Mouse (Mus musculus) heart, embryonic 15.5 days (tissue): ENCODE results near the gene Epn3. TPM values are rescaled to one million over a fixed set of nuclear protein-coding genes. Genes with fewer than 3 reads are reported as not detected.
A peak's percentile ranks its signal among the peaks of the same experiment; 100 is the strongest.

ENCODE experiments used
- ATAC-seq: fragments of 200-750 bp; cut with Nextera tagmentation; replicated peaks from 2 replicates; pipeline ENCODE4 v1.8.0; 2017; ENCODE audit warnings: low read depth, moderate TSS enrichment; ENCODE audit not compliant: insufficient number of reproducible peaks, insufficient read depth, low FRiP score
- H3K27ac ChIP-seq: fragments of 300-500 bp; sonication (generic); 2 replicates; pipeline ENCODE4 v1.5.1; 2015; ENCODE audit warnings: mild to moderate bottlenecking, inconsistent platforms
- H3K27me3 ChIP-seq: fragments of 300-500 bp; sonication (generic); 2 replicates; pipeline ENCODE4 v1.6.1; 2015; ENCODE audit warnings: inconsistent platforms
- H3K36me3 ChIP-seq: fragments of 300-500 bp; sonication (generic); 2 replicates; pipeline ENCODE4 v1.6.1; 2015; ENCODE audit warnings: mild to moderate bottlenecking, inconsistent platforms
- H3K4me1 ChIP-seq: fragments of 300-500 bp; sonication (generic); replicated peaks from 2 replicates; pipeline ENCODE4 v1.6.1; 2015; ENCODE audit warnings: inconsistent platforms
- H3K4me2 ChIP-seq: fragments of 300-500 bp; sonication (generic); 2 replicates; pipeline ENCODE4 v1.6.1; 2015; ENCODE audit warnings: inconsistent platforms, mild to moderate bottlenecking, moderate library complexity
- H3K4me3 ChIP-seq: fragments of 300-500 bp; sonication (generic); 2 replicates; pipeline ENCODE4 v1.5.1; 2015; ENCODE audit warnings: mild to moderate bottlenecking, inconsistent platforms
- H3K9ac ChIP-seq: fragments of 300-500 bp; sonication (generic); 2 replicates; pipeline ENCODE4 v1.6.1; 2015; ENCODE audit warnings: mild to moderate bottlenecking, inconsistent platforms
- H3K9me3 ChIP-seq: fragments of 300-500 bp; sonication (generic); replicated peaks from 2 replicates; pipeline ENCODE4 v1.6.1; 2016; ENCODE audit warnings: inconsistent platforms
- WGBS: fragments of 180-500 bp; shearing (Covaris S2); methylation state at CpG from one replicate; pipeline ENCODE4 v1.1.7; 2015; ENCODE audit warnings: mixed read lengths; 5-methylcytosine and 5-hydroxymethylcytosine counted together
- polyA plus RNA-seq: library from polyadenylated mRNA; unstranded; fragments of >200 nt; fragmentation: Nextera tagmentation; extraction: Ambion mirVana; gene quantifications from 2 replicates; pipeline ENCODE4 v1.2.1, GENCODE M21; 2015

Epn3 gene
- polyA plus RNA-seq, 1 experiment from 2014 or later: 13.1 TPM

GRCm38 (mm10) chr11:94533171-94533570, 33.4 kb upstream of the Epn3 start:
- H3K27ac ChIP-seq: no peak overlapping the region
- H3K4me2 ChIP-seq: no peak overlapping the region
- H3K4me1 ChIP-seq: no peaks in the 10 kb centered on the region
- H3K9me3 ChIP-seq: no peaks in the 10 kb centered on the region
- no peak overlapping the region for H3K9ac ChIP-seq
- ATAC-seq: no peak
- H3K27me3 ChIP-seq: no peaks in the 10 kb centered on the region
- 72% methylated on average over 8 of the region's 8 CpGs for WGBS
- H3K4me3 ChIP-seq: no peak overlapping the region
- no peaks in the 10 kb centered on the region for H3K36me3 ChIP-seq

GRCm38 (mm10) chr11:94528879-94529278, 29.1 kb upstream of the Epn3 start:
- no peaks in the 10 kb centered on the region for H3K27me3 ChIP-seq
- no peak overlapping the region for H3K27ac ChIP-seq
- H3K4me3 ChIP-seq: no peak overlapping the region
- no peaks in the 10 kb centered on the region for H3K36me3 ChIP-seq
- WGBS: 58% methylated on average over 3 of the region's 3 CpGs
- no peak overlapping the region for H3K9ac ChIP-seq
- no peaks in the 10 kb centered on the region for H3K9me3 ChIP-seq
- H3K4me1 ChIP-seq: no peaks in the 10 kb centered on the region; the same call in 1 of the 2 replicates
- no peak for ATAC-seq
- H3K4me2 ChIP-seq: no peak overlapping the region

GRCm38 (mm10) chr11:94526171-94526879, 26.6 kb upstream of the Epn3 start:
- Histone ChIP-seq H3K4me2 (no peak overlapping the region), H3K27me3 (no peaks in the 10 kb centered on the region), H3K27ac (no peak overlapping the region), H3K9me3 (no peaks in the 10 kb centered on the region), H3K9ac (no peak overlapping the region), H3K4me1 (peaks cover 15% of the 10 kb centered on the region), H3K4me3 (no peak overlapping the region), H3K36me3 (no peaks in the 10 kb centered on the region)
- 54% methylated on average over 9 of the region's 9 CpGs for WGBS
- ATAC-seq: no peak

GRCm38 (mm10) chr11:94521219-94521843, 21.6 kb upstream of the Epn3 start, which contains the start of gene Mycbpap:
Gene Mycbpap, minus strand, starts transcription at chr11:94521742.
- peak within 1 kb of the TSS; percentile 61 for H3K4me3 ChIP-seq
- WGBS: under 1% methylated on average over 42 of the region's 42 CpGs
- peak; percentile 61; the same call in 1 of the 2 replicates for ATAC-seq

GRCm38 (mm10) chr11:94513452-94513851, 13.7 kb upstream of the Epn3 start:
- 44% methylated on average over 9 of the region's 9 CpGs for WGBS
- Histone ChIP-seq H3K27me3 (no peaks in the 10 kb centered on the region), H3K9ac (no peak overlapping the region), H3K4me3 (no peak overlapping the region), H3K4me1 (no peaks in the 10 kb centered on the region), H3K27ac (no peak overlapping the region), H3K4me2 (no peak overlapping the region), H3K9me3 (no peaks in the 10 kb centered on the region), H3K36me3 (no peaks in the 10 kb centered on the region)
- no peak for ATAC-seq

More at GRCm38 (mm10) chr11:94521219-94521843, 21.6 kb upstream of the Epn3 start, which contains the start of gene Mycbpap:
- Histone ChIP-seq H3K27me3 (no peaks in the 10 kb centered on the region), H3K4me2 (peak within 1 kb of the TSS; percentile 93), H3K9me3 (no peaks in the 10 kb centered on the region), H3K4me1 (peaks cover 24% of the 10 kb centered on the region), H3K9ac (peak within 1 kb of the TSS; percentile 58), H3K36me3 (no peaks in the 10 kb centered on the region), H3K27ac (peak within 1 kb of the TSS; percentile 50)

GRCm38 (mm10) chr11:94508976-94509375, 9.2 kb upstream of the Epn3 start:
- Histone ChIP-seq H3K9ac (no peak overlapping the region), H3K4me2 (no peak overlapping the region), H3K36me3 (no peaks in the 10 kb centered on the region), H3K9me3 (no peaks in the 10 kb centered on the region), H3K27ac (no peak overlapping the region), H3K27me3 (no peaks in the 10 kb centered on the region), H3K4me3 (no peak overlapping the region), H3K4me1 (no peaks in the 10 kb centered on the region)
- 70% methylated on average over 10 of the region's 10 CpGs for WGBS
- no peak for ATAC-seq

GRCm38 (mm10) chr11:94501482-94501881, 1.7 kb upstream of the Epn3 start:
- Histone ChIP-seq H3K9me3 (no peaks in the 10 kb centered on the region), H3K27ac (no peak overlapping the region), H3K4me2 (no peak overlapping the region), H3K9ac (no peak overlapping the region), H3K36me3 (peaks cover 4% of the 10 kb centered on the region; the same call in 1 of the 2 replicates), H3K4me1 (peaks cover 38% of the 10 kb centered on the region), H3K27me3 (0 out of 2 replicates have a peak, but pooled peaks cover 2% of the 10 kb centered on the region), H3K4me3 (no peak overlapping the region)
- 74% methylated on average over 8 of the region's 8 CpGs for WGBS
- ATAC-seq: no peak

- no peak for ATAC-seq
These were observed 588 bp upstream of the Epn3 start for GRCm38 (mm10) chr11:94500362-94500761.

GRCm38 (mm10) chr11:94499035-94499434, 739 bp downstream of the Epn3 start:
- 0 out of 2 replicates have a peak, but pooled peaks have one; percentile 19 for ATAC-seq
- peaks cover 56% of the 10 kb centered on the region for H3K4me1 ChIP-seq
- 0 out of 2 replicates have a peak, but pooled peaks cover 2% of the 10 kb centered on the region for H3K27me3 ChIP-seq
- H3K4me2 ChIP-seq: peak overlapping the region; percentile 73
- peak overlapping the region; percentile 70 for H3K9ac ChIP-seq
- H3K4me3 ChIP-seq: peak overlapping the region; percentile 61
- H3K27ac ChIP-seq: peak overlapping the region; percentile 94
- no peaks in the 10 kb centered on the region for H3K9me3 ChIP-seq
- peaks cover 10% of the 10 kb centered on the region; the same call in 1 of the 2 replicates for H3K36me3 ChIP-seq
- 5% methylated on average over 2 of the region's 2 CpGs for WGBS

More at GRCm38 (mm10) chr11:94500362-94500761, 588 bp upstream of the Epn3 start:
- Histone ChIP-seq H3K9me3 (no peaks in the 10 kb centered on the region), H3K36me3 (peaks cover 6% of the 10 kb centered on the region; the same call in 1 of the 2 replicates), H3K27ac (peak overlapping the region; percentile 94), H3K27me3 (0 out of 2 replicates have a peak, but pooled peaks cover 2% of the 10 kb centered on the region), H3K9ac (peak overlapping the region; percentile 70), H3K4me2 (peak overlapping the region; percentile 73), H3K4me3 (peak overlapping the region; percentile 61), H3K4me1 (peaks cover 47% of the 10 kb centered on the region)
- WGBS: 25% methylated on average over 8 of the region's 8 CpGs

- peak overlapping the region; percentile 73 for H3K4me2 ChIP-seq
- peaks cover 12% of the 10 kb centered on the region; the same call in 1 of the 2 replicates for H3K36me3 ChIP-seq
- peak; percentile 18; the same call in 1 of the 2 replicates for ATAC-seq
- H3K4me3 ChIP-seq: peak overlapping the region; percentile 61
- peak overlapping the region; percentile 70 for H3K9ac ChIP-seq
- H3K27me3 ChIP-seq: 0 out of 2 replicates have a peak, but pooled peaks cover 2% of the 10 kb centered on the region
- WGBS: 16% methylated on average over 19 of the region's 19 CpGs
- peak overlapping the region; percentile 94 for H3K27ac ChIP-seq
- H3K4me1 ChIP-seq: peaks cover 56% of the 10 kb centered on the region
- H3K9me3 ChIP-seq: no peaks in the 10 kb centered on the region
These were observed 1.4 kb downstream of the Epn3 start for GRCm38 (mm10) chr11:94498093-94498996.
